Mouse (Mus musculus) R1 (cell line): ENCODE measurements around the gene Arrb2.
"Not testable (repeated sequence)": the region's sequence is repeated elsewhere in the genome, so short reads cannot be mapped to it uniquely, and the experiment has no call there.

Experiments
- DNase-seq: peaks from one replicate; pipeline ENCODE4 v3.0.0-alpha.2; 2018; ENCODE audit warnings: low read depth, low spot score

Gene Arrb2

DNA sequence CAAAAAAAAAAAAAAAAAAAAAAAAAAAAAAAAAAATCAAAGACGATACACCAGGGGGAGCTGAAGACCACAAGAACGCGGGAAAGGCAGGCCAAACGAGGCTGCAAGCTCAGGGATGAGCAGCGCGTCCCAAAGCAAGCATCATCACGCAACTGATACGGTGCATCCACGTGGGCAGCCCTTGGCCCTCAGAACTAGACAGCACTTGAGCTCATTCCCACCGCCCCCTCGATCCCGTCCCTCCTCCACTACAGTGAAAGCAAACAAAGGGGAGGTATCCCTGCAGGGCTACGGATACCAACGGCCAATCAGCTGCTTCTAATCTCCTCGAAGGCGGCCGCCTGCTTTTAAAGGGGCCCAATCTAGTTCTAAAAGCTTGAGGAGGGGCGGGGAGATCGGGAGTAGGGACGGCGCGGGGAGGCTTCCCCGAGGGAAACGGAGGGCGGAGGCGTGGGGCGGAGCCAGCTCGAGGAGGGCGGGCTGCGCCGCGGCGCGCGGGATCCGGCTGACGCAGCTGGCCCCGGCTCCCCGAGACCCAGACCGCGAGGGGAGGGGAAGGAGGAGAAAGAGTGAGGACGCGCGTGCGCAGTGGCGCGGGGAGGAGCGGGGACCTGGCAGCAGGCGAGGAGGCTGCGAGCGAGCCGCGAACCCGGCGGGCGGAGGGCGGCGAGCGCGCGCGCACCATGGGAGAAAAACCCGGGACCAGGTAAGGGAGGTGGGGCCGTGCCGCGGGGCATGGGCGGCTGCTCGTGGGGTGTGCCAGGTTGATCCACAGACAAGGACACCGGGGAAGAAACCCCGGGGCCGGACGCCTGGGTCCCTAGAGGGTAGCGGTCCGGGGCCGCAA, at the start of gene Arrb2:
TSS of gene Arrb2 (plus strand) at position 588 of the 847 bp plus-strand sequence.
- DNase-seq = peak; percentile 99

DNA sequence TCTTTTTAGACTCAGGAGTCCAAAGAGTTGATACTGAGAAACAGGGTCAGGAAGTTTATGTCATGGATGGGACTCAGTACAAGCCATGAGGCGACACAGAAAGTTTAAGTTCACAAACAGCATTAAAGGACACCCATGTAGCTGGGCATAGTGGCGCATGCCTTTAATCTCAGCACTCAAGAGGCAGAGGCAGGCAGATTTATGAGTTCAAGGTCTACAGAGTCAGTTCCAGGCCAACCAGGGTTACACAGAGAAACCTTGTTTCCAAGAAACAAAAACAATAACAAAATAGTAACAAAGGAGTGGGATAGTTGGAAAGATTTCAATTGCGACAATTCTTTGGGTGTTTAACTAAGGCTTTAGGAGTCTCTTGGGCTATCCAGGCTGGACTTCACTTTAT, 48.3 kb upstream of the Arrb2 start:
- DNase-seq = no peak

DNA sequence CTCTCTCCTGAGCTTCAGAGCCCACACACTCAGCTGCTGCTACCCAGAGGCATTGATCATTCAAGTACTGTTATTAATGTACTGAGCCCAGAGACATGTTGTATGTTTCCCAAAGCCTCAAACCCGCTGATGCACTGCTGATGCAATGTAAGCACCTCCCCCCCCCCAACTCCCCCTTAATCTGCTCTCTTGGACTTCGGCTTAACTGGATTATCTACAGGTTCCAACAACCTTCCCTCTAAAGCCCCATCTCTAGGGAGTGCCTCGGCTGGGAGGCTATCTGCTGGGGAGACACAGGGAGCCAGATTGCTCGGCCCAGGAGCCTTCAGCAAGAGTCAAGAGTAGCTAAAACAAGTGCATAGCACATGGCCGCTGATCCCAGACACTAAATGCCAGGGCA, 45.0 kb upstream of the Arrb2 start:
- DNase-seq = no peak

DNA sequence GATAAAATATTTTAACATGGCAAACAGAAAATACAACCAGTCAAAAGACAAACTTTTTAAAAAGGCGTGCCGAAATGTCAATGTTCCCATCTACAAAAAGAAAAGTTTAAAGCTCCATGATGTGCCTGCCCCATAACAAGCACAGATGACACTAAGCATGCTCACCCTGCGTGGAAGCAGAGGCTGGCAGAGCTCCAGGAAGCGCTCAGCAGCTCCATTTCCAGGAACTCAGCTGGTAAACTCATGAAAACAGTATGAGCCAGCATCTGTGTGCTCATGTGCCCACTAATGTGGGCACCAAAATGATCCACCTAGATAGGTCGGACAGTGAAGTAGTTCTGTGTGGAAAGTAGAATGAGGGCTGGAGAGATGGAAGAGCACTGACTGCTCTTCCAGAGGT, 43.0 kb upstream of the Arrb2 start:
- DNase-seq = no peak

DNA sequence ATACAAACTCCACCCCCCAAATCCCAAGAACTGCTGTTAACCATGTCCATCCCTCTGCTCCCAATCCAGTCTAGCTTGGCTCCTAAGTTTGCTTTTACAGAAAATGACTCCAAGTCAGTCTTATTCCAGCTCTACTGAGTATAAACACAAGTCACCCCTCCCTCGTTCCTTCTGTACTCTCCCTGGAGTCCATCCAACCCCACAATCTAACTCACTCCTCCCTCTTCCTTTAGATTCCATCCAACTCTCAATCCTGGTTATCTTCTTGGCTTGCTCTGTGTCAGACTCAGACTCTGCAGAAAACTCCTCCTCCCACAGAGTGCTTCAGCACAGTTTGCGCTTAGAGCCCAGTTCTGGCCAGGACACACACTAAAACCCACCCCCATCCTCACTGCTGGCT, 28.8 kb upstream of the Arrb2 start:
- DNase-seq = no peak

DNA sequence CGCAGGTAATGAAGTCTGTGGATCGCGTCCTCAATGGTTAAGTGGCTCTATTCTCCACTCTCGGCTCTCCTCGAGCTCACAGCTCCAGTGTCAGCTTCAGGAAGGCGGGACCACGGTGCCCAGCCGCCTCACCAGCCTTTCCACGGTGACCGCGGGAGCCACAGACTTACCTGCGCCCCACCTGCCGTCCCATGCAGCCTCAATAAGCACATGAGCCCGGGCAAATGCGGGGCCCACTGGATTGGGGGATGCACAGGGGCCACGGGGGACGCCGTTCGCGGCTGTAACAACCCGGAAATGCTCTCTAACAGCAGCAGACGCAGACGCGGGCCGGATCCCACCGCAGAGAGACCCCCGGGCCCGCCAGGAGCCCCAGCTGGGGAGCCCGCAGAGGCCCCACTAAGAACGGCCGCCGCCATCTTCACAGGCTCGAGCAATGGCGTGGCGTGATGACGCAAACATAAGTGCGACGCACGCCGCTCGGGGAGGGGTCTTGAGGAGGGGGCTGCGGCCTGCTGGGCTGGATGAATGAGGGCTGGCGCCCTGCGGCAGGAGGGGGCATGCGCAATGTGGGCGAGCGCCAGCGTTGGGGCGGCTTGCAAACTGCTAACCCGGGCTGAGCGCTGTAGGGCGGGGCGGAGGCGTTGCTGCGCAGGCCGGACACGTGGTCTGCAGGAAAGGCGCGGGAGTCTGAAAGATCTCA, 22.7 kb upstream of the Arrb2 start, which contains the start of gene Pelp1:
TSS of gene Pelp1 (minus strand) at position 438 of the 703 bp plus-strand sequence.
- DNase-seq = peak; percentile 98

DNA sequence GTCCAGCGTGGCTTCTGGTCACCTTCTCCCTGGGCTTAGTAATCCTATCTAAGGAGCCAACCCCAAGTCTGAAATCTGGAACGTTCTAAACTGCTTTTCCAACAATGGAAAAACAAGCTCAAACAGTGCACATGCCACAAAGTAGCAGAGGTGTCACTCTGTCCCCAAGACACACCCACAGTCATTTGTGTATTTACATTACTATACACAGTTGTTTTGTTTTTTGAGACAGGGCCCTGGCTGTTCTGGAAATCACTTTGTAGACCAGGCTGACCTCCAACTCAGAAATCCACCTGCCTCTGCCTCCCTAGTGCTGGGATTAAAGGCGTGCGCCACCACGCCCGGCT, 22.2 kb upstream of the Arrb2 start:
- no peak for DNase-seq

DNA sequence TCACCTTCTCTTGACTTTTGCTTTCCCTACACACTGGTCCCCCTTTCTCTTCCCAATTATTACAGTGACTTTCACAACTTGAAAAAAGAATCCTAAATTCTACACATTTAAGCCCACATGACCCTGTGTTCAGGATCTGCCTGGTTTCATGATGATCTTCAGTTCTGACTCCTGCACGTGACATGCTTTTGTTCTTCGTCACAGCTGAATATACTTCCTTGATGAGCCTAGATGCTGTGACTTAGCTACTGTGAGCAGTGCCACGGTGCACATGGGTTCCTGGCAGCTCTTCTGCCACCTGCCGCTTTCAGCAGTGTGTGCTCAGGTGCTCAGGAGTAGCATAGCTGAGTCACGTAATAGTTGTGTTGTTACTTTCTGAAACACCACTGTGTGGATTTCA, 19.8 kb upstream of the Arrb2 start:
- DNase-seq = no peak

DNA sequence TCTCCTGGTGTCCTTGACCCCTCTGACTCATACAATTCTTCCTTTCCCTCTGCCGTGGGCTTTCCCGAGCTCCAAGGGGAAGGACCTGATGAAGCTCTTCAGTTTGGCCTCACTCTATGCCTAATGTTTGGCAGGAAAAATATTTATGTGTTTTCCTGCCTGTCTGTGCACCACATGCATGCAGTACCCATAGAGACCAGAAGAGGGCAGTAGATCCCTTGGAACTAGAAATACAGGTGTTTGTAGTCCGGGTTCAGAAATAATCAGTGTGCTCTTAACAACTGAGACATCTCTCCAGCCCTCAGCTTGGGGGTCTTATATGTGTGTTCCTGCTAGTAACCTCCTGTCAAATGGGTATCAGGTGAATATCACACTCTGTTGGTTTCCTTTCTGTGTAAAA, 18.5 kb upstream of the Arrb2 start:
- peak; percentile 83 for DNase-seq

DNA sequence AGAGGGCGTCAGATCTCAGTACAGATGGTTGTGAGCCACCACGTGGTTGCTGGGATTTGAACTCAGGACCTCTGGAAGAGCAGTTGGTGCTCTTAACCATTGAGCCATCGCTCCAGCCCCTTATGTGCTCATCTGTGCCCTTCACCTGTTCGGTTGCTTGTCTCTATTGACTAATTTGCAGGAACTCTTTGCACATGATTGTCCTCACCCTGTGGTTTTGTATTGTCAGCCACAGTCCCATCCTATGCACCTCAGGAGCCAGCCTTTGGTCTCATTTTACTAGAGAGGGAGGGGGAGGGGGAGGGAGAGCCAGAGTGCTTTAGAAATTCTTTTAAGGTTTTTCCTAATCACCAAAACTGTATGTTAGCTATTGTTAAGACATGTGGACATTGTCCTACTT, 14.2 kb upstream of the Arrb2 start:
- DNase-seq = no peak

DNA sequence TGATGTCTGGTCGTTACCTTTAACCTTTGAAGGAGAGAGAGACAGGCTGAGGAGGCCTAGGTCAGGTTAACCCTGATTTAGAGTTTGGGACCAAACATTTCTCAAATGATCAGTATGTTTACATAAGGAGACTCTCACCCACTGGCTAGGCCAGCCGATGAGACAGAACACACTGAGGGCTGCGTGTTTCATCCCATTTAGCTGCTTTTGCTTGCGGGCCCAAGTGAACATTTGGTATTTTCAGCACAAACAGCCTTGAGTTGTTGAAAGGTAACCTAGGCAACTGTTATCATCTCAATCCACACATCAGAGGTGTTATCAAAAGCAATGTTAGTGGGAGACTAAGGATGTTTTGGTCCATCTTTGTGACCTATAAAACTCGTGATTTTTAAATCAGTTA, 12.9 kb upstream of the Arrb2 start:
- DNase-seq = no peak

DNA sequence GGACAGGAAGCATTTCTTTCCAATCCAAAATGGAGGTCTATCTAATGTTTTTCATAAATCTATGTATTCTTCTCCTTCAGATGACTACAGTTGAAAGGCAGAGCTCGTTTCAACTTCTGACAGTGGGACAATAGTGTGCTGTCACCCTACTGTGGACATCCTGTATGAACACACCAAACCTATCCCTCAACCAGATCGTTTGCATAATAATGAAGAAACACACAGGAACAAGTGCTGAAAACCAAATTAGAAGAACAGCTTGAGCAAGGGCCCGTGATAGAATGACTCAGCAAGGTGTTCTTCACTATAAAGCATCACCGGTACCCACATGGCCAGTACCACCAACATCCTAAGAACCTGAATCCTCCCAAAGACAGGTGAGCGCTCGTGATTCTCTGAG, 5.8 kb upstream of the Arrb2 start:
- not testable (repeated sequence) for DNase-seq

DNA sequence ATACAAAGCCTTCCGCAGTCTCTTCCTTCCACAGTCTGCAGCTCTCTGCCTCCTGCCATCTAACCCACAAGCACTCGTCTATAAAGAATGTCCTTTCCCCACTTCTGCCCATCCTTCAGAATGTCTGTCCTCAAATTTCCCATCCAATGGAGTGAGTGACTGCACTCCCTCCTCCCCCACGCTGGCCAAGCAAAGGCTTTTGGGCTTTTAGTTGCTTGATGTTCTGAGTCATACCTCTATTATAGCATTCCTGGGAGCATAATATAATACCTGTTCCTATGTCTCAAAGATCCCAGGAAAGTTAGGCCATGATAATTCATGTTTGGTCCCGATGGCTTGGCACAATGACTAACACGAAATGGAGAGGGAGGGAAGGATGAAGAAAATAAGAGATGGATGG, 861 bp upstream of the Arrb2 start:
- DNase-seq = no peak

DNA sequence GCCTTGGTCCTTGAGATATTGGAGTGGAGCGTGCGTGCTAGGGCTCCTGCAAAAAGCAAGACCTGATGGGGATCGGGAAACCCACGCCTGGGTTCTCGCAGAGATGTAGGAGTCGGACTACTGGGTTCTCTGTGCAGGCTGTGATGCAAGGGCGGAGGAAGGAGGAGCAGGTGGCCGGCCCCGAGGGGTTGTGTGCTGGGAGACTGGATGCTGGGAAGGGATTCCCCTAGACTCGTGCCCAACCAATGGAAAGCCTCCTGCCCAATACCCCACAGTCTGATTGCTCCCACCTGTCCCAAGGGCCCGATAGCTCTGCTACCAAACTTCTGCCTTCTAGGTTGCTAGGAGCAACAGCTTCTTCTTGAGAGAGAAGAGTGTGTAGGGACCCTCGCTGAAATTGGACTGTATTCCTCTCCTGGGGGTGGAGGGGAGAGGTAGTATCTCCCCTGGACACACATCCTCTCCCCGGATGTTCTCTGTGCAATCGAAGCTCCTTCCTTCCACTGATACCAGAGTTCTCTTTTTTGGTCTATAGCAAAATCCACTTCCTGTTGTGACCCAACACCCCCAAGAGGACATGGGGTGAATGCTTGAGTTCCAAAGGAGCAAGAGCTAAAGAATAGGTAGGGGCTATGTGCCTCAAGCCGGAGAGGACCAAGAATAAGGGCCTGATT, 597 bp downstream of the Arrb2 start:
- no peak for DNase-seq

DNA sequence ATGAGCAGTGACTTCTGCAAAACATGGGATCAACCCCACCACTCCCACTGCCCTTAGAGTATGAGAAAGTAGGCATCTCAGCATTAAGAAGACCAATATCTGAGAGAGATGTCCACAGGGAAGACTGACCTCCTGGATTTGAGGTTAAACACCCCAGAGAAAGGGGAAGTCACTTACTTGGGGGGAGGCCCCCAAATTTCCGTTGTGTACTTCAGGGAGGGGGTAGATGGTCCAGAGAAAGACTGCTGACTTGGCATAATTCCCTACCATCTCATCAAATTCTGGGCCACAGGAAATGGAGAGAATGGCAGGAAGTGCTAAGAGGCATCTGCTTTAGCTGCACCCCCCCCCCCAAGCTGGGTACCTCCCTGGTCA, 1.1 kb downstream of the Arrb2 start:
- DNase-seq = no peak

DNA sequence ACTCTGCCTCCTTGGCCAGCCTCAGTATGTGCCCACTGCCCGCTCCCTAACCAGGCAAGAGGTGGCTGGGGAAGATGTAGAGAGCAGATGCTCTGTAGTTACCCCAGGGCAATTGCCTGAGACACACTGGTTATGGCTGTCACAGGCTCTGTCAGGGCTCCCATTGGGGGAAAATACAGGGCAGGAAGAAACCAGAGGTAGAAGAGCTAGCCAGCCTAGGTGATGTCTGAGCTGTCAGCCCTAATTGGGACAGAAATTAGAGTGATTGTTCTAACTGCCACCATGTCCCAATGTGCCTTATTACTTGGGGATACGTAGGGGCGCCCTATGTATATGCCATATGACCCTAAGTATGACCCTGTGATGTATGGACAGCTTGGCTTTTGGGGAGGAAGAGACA, 1.5 kb downstream of the Arrb2 start:
- no peak for DNase-seq

DNA sequence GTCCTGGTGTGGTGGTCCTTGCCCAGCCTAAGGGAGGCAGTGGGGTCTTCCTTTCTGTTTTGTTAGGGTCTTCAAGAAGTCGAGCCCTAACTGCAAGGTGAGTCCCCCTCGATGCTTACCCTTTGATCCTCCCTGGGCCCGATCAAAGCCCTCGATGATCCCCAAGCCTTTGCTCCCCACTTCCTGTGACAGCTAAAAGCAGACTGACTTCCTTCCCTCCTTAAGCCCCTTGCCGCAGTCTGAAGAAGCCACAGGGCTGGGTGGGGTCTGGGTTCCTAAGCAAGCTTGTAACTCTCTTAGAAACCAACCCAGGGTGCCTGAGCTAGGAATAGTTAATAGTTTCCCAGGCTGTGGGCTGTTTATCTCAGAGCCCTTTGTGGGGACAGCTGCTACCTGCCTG, 3.0 kb downstream of the Arrb2 start:
- DNase-seq = no peak

DNA sequence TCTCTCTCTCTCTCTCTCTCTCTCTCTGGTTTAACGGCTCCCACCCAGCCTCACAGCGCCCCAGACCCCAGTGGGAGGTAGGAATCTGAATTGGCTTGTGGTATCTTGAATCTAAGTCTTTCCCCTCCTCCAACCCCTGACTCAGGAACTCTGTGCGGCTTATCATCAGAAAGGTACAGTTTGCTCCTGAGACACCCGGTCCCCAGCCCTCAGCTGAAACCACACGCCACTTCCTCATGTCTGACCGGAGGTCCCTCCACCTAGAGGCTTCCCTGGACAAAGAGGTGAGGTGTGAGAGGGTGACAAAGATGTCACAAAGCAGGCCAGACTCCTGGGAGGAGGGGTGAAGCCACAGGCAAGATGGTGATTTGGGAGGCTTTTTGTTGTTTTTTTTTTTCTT, 5.0 kb downstream of the Arrb2 start:
- DNase-seq = no peak

DNA sequence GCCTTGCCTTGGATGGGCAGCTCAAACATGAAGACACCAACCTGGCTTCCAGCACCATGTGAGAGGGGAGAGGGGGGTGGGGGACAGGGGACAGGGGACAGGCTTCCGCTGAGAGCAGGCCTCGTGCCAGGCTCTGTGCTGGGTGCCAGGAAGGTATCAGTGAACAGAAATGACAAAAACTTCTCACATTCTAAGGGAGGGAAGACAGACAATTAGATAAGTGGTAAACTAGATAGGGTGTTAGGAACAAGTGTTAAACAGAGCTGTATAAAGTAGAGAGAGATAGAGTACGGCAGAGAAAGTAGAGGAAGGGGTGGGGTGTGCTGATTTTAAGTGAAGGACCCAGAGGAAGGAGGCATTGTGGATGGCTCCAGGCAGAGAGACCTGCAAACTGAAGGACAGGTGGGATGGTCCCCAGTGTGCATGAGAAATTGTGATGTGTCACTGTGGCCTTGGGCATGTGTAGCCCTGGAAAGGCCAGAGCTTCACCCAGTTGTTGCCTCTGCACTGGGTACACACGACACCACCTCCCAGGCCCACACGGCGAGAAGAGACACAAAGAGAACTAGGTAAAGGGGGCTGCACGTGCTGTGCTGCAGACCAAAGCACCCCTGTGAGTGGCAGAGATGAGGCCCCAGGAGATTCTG, 6.4 kb downstream of the Arrb2 start:
- no peak for DNase-seq

DNA sequence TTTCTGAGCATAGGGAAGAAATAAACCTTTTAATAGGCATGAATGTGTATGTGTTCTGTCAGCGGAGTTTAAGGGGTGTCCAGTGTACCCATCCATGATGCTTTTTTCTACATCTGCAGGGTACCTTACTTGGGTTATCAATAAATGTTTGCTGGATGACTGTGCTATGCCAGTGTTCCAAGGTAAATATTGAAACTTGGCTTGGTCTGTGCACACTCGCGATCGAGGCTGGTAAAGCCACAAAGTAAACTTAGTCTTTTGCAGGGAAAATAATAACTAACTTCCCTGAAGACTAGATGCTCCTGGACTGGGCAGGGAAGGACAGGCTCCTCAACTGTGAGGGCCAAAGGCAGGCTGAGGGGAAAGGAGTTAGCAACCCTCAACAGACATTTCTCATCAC, 8.2 kb downstream of the Arrb2 start:
- no peak for DNase-seq

DNA sequence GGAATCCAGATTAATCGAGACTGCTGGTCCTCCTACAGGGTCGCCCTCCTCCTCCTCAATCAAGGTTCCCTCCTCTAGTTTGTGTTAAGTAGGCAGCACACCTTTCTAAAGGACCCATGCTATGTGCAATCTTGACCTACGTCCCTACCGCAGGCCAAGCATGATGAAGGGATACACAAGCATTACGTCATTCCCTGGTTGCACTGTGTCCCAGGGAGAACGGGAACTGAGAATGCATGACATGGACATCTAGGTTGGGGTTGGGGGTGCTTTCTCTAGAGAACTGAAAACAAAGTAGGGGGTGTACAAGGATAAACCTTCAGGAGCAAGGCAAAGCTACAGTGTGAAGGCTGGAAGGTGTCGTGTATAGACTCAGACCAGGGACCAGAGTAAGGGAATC, 9.4 kb downstream of the Arrb2 start:
- DNase-seq = no peak

DNA sequence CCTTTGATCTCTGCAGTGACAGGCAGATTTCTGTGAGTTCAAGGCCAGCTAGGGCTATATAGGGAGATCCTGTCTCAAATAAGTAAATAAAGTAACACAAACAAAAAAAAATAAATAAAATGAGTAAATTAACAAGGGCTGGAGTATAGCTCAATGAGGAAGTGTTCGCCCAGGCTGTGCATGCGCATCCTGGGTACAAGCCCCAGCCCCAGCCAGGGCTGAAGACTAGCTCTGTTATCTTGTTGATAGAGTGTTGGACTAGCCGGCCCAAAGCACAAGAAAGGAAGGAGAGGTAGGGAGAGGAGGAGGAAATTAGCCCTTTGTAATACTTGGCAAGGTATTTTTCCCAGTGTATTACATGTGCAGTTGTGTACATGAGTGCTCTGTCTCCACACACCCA, 11.5 kb downstream of the Arrb2 start:
- no peak for DNase-seq
